ENCODE assay signal across 9 mouse cellular contexts in the genomic region with DNA sequence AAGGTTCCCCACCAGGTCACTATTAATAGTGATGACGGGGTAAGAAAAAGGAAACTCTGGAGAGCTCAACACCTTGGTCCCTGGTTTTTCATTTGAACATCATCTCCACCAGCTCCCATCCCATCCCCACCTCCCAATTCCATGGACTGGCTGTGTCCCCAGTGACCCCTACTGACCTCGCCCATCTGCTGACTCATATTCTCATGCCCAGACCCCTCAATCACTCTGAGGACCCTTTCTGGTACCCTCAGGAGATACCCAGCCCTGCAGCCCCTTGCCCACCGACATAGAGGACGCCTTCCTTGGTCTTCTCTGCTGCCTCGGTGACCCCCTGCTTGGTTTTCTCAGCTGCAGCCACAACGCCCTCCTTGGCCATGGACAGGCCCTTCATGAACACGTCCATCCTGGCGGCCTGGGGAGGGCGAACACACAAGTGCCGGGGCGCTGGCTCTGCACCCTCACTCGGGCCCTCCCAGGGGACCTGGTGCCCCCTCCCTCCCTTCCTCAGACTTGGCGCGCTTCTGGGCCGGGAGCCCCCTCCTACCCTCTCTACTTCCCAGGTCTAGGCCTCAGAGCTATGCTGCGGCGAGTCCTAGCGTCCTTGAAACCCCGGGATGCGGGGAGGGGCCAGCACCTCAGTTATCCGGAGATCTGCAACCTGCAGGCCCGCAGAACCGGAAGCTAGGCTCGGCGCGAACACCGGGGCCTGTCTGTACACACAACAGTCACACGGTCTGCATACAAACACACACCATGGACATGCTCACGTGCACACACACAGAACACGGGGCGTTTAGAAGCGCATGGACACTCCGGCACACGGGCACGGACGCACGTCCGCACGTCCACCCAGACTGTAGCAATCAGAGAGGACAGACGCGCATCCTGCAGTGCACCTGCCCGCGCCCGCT. TPM values are rescaled to one million over a fixed set of nuclear protein-coding genes. Genes with fewer than 3 reads are reported as not detected.
DNase-seq lines count a peak whose midpoint lies in the region; ATAC-seq and TF ChIP-seq lines count a peak whose summit lies in the region.
"Had no signal": no experiment of that assay in that cellular context is flagged by ENCODE, and none has a peak within 500 bp of the region (broad histone marks: within the 10 kb centered on the region; RNA-seq: fewer than 3 reads in every experiment).

No protein-coding gene starts in this region.

- no peaks in the 10 kb centered on the region for H3K9me3 ChIP-seq in heart, embryonic 11.5 days (replicated peaks; ENCODE audit: control insufficient read depth, low read length)
- H3K9me3 ChIP-seq in hindbrain, embryonic 16.5 days (ENCODE audit: control insufficient read depth, low read length): no peaks in the 10 kb centered on the region
- no peaks in the 10 kb centered on the region for H3K9me3 ChIP-seq in neural tube, embryonic 13.5 days

- H3K79me2 ChIP-seq in heart, adult 2 months (replicated peaks; ENCODE audit: control insufficient read depth, insufficient read depth, low read length): no peaks in the 10 kb centered on the region

- TF ChIP-seq POLR2A in heart, adult 2 months (IDR thresholded peaks at IDR 0.05; ENCODE audit: insufficient read depth, low read depth, low read length): no peak

- TF ChIP-seq EP300 in heart, adult 2 months (IDR thresholded peaks at IDR 0.05; ENCODE audit: insufficient read depth, low read depth, low read length): no peak

- H3K36me3 ChIP-seq in heart, embryonic 11.5 days (ENCODE audit: control insufficient read depth, insufficient read depth, low read length): no peaks in the 10 kb centered on the region
- H3K36me3 ChIP-seq in heart, adult 2 months (ENCODE audit: control insufficient read depth, insufficient read depth, low read length): no peaks in the 10 kb centered on the region
- no peaks in the 10 kb centered on the region for H3K36me3 ChIP-seq in hindbrain, embryonic 16.5 days (ENCODE audit: control insufficient read depth, insufficient read depth, low read length)
- no peaks in the 10 kb centered on the region for H3K36me3 ChIP-seq in neural tube, embryonic 13.5 days

- peaks cover 6% of the 10 kb centered on the region; the same call in 1 of the 2 replicates for H3K4me1 ChIP-seq in heart, embryonic 11.5 days (ENCODE audit: control insufficient read depth, insufficient read depth, low read length)
- no peaks in the 10 kb centered on the region for H3K4me1 ChIP-seq in heart, adult 2 months (ENCODE audit: control insufficient read depth, insufficient read depth, low read length)
- peaks cover 18% of the 10 kb centered on the region for H3K4me1 ChIP-seq in hindbrain, embryonic 16.5 days (ENCODE audit: control insufficient read depth, insufficient read depth, low read depth, low read length)
- H3K4me1 ChIP-seq in neural tube, embryonic 13.5 days (replicated peaks): peaks cover 22% of the 10 kb centered on the region

- H3K4me2 ChIP-seq in heart, embryonic 11.5 days: peak overlapping the region; percentile 67
- peak overlapping the region; percentile 79 for H3K4me2 ChIP-seq in hindbrain, embryonic 16.5 days (ENCODE audit: low read length)
- H3K4me2 ChIP-seq in neural tube, embryonic 13.5 days: peak overlapping the region; percentile 70

- no peak for DNase-seq in heart, adult 2 months
- DNase-seq in thymus, postnatal 14 days: peak; percentile 7
- DNase-seq in thymus, postnatal 25 days: no peak
- DNase-seq in adrenal gland, adult 8-10 months: no peak
- DNase-seq in ovary, postnatal 36 days (ENCODE audit: low spot score): no peak

- H3K9ac ChIP-seq in heart, embryonic 11.5 days (ENCODE audit: low read depth, low read length): no peak overlapping the region
- no peak overlapping the region for H3K9ac ChIP-seq in heart, adult 2 months (ENCODE audit: low read depth, low read length)
- H3K9ac ChIP-seq in hindbrain, embryonic 16.5 days (ENCODE audit: low read depth, low read length): peak overlapping the region; percentile 85
- H3K9ac ChIP-seq in neural tube, embryonic 13.5 days: peak overlapping the region; percentile 68

- WGBS in heart, embryonic 11.5 days (ENCODE audit: insufficient replicate concordance): 4% methylated on average over 44 of the region's 44 CpGs
- WGBS in heart, adult 2 months: 5% methylated on average over 44 of the region's 44 CpGs
- 5% methylated on average over 38 of the region's 44 CpGs for WGBS in hindbrain, embryonic 16.5 days
- WGBS in neural tube, embryonic 13.5 days: 5% methylated on average over 44 of the region's 44 CpGs

- peak overlapping the region; percentile 34 for H3K4me3 ChIP-seq in heart, embryonic 11.5 days (ENCODE audit: low read depth, low read length)
- no peak overlapping the region for H3K4me3 ChIP-seq in heart, adult 2 months
- peak overlapping the region; percentile 68 for H3K4me3 ChIP-seq in hindbrain, embryonic 16.5 days (ENCODE audit: low read length)
- peak overlapping the region; percentile 47 for H3K4me3 ChIP-seq in neural tube, embryonic 13.5 days

- ATAC-seq in heart, embryonic 11.5 days (replicated peaks; ENCODE audit: insufficient number of reproducible peaks, low FRiP score, low TSS enrichment): no peak
- peak; percentile 53 for ATAC-seq in hindbrain, embryonic 16.5 days
- peak; percentile 58 for ATAC-seq in neural tube, embryonic 13.5 days (ENCODE audit: low read depth)

- intact Hi-C loops in heart, adult 2 months (cut with DNase I): no loop called here

- peaks cover 68% of the 10 kb centered on the region for H3K27me3 ChIP-seq in heart, embryonic 11.5 days (ENCODE audit: control insufficient read depth, insufficient read depth, low read length)
- peaks cover 9% of the 10 kb centered on the region; the same call in 1 of the 2 replicates for H3K27me3 ChIP-seq in heart, adult 2 months (ENCODE audit: control insufficient read depth, insufficient read depth, low read length)
- H3K27me3 ChIP-seq in hindbrain, embryonic 16.5 days (replicated peaks; ENCODE audit: control insufficient read depth, insufficient read depth, low read length): peaks cover 5% of the 10 kb centered on the region
- peaks cover 65% of the 10 kb centered on the region for H3K27me3 ChIP-seq in neural tube, embryonic 13.5 days

- no peak overlapping the region for H3K27ac ChIP-seq in heart, embryonic 11.5 days (ENCODE audit: low read depth, low read length)
- H3K27ac ChIP-seq in heart, adult 2 months: no peak overlapping the region
- peak overlapping the region; percentile 79 for H3K27ac ChIP-seq in hindbrain, embryonic 16.5 days (ENCODE audit: low read depth, low read length)
- H3K27ac ChIP-seq in neural tube, embryonic 13.5 days (replicated peaks): peak overlapping the region; percentile 47; the same call in 1 of the 2 replicates

- no peak for TF ChIP-seq CTCF in heart, adult 2 months (IDR thresholded peaks at IDR 0.05)

RNA-seq across cellular contexts. Expression of gene Sncb, which starts 0.9 kb away (rescaled TPM):
- polyA plus RNA-seq in heart, embryonic 11.5 days (2014; fragmentation: Nextera tagmentation; extraction: Ambion mirVana): 0.27 and 0.59 TPM in 2 replicates
- not detected for total RNA-seq in heart, adult 2 months (2021)
- 0.20 and 0.31 TPM in 2 replicates for polyA plus RNA-seq in heart, adult 2 months (2012; rRNA removed)
- 130 and 157 TPM in 2 replicates for polyA plus RNA-seq in hindbrain, embryonic 16.5 days (2015; fragmentation: Nextera tagmentation; extraction: Ambion mirVana)
- polyA plus RNA-seq in neural tube, embryonic 13.5 days (2015; fragmentation: Nextera tagmentation; extraction: Ambion mirVana): 21.1 and 21.6 TPM in 2 replicates
- 1 to 10 TPM; 1.8 to 5.6 (median 3.5) TPM for total RNA-seq in adrenal gland, adult 8-10 months (2022)
- total RNA-seq: hematopoietic stem cell, adult 5-6 weeks had no signal

RNA-seq across cellular contexts. Expression of gene Gprin1, which starts 15.9 kb away (rescaled TPM):
- polyA plus RNA-seq in heart, embryonic 11.5 days (2014; fragmentation: Nextera tagmentation; extraction: Ambion mirVana): 0.13 TPM in 2 replicates
- total RNA-seq in heart, adult 2 months (2021): not detected
- polyA plus RNA-seq in heart, adult 2 months (2012; rRNA removed): 0.03 TPM in 1 of 2 replicates, not detected in the other
- 4.5 and 5.7 TPM in 2 replicates for polyA plus RNA-seq in hindbrain, embryonic 16.5 days (2015; fragmentation: Nextera tagmentation; extraction: Ambion mirVana)
- 12.2 and 17.5 TPM in 2 replicates for polyA plus RNA-seq in neural tube, embryonic 13.5 days (2015; fragmentation: Nextera tagmentation; extraction: Ambion mirVana)
- total RNA-seq in adrenal gland, adult 8-10 months (2022): 1 to 10 TPM; 4.0 to 6.4 (median 4.2) TPM
- total RNA-seq: hematopoietic stem cell, adult 5-6 weeks had no signal

RNA-seq across cellular contexts. Expression of gene Eif4e1b, which starts 18.3 kb away (rescaled TPM):
- not detected in 2 replicates for polyA plus RNA-seq in heart, embryonic 11.5 days (2014; fragmentation: Nextera tagmentation; extraction: Ambion mirVana)
- not detected for total RNA-seq in heart, adult 2 months (2021)
- not detected in 2 replicates for polyA plus RNA-seq in heart, adult 2 months (2012; rRNA removed)
- polyA plus RNA-seq in hindbrain, embryonic 16.5 days (2015; fragmentation: Nextera tagmentation; extraction: Ambion mirVana): not detected in 2 replicates
- polyA plus RNA-seq in neural tube, embryonic 13.5 days (2015; fragmentation: Nextera tagmentation; extraction: Ambion mirVana): not detected in 2 replicates
- total RNA-seq in adrenal gland, adult 8-10 months (2022): not detected
- total RNA-seq: hematopoietic stem cell, adult 5-6 weeks had no signal

RNA-seq across cellular contexts. Expression of gene Tspan17, which starts 23.6 kb away (rescaled TPM):
- 2.4 and 3.9 TPM in 2 replicates for polyA plus RNA-seq in heart, embryonic 11.5 days (2014; fragmentation: Nextera tagmentation; extraction: Ambion mirVana)
- 10 to 100 TPM; 10.0 to 12.7 TPM for total RNA-seq in heart, adult 2 months (2021)
- polyA plus RNA-seq in heart, adult 2 months (2012; rRNA removed): 7.2 and 7.6 TPM in 2 replicates
- 105 and 131 TPM in 2 replicates for polyA plus RNA-seq in hindbrain, embryonic 16.5 days (2015; fragmentation: Nextera tagmentation; extraction: Ambion mirVana)
- 69.2 and 80.8 TPM in 2 replicates for polyA plus RNA-seq in neural tube, embryonic 13.5 days (2015; fragmentation: Nextera tagmentation; extraction: Ambion mirVana)
- 10 to 100 TPM; 38.8 to 45.1 (median 41.8) TPM for total RNA-seq in adrenal gland, adult 8-10 months (2022)
- total RNA-seq: hematopoietic stem cell, adult 5-6 weeks had no signal

Comparison
In these comparisons a context has a peak if more than half of its experiments do, and no peak if none do; other contexts are left out.
1. H3K27ac ChIP-seq: peak in hindbrain, embryonic 16.5 days (single experiment) and neural tube, embryonic 13.5 days (single experiment); none in heart, embryonic 11.5 days (single experiment) and heart, adult 2 months (single experiment).
2. H3K9ac ChIP-seq: peak in hindbrain, embryonic 16.5 days (single experiment) and neural tube, embryonic 13.5 days (single experiment); none in heart, embryonic 11.5 days (single experiment) and heart, adult 2 months (single experiment).
3. RNA of gene Sncb, which starts 0.9 kb away (polyA plus RNA-seq): 130 to 157 TPM in hindbrain, embryonic 16.5 days and 21.1 to 21.6 TPM in neural tube, embryonic 13.5 days; 0.27 to 0.59 TPM in heart, embryonic 11.5 days and 0.20 to 0.31 TPM in heart, adult 2 months; every median in the first group is over 10 times any median in the second.
4. Peak in every context shown above with its lines, with median percentiles within 50 percentile points of each other: H3K4me2 ChIP-seq.